Mouse (Mus musculus) left cerebral cortex, adult 2 months (tissue): ENCODE measurements around the gene Cog6. TPM values are rescaled to one million over a fixed set of nuclear protein-coding genes. Genes with fewer than 3 reads are reported as not detected.
"Not testable (repeated sequence)": the region's sequence is repeated elsewhere in the genome, so short reads cannot be mapped to it uniquely, and the experiment has no call there.

Source experiments
- DNase-seq, 2 experiments: peaks; one replicate each; pipeline ENCODE4 v3.0.0; 2021 to 2022; ENCODE audit warnings: low spot score in 2 of 2, mixed read lengths in 1 of 2; ENCODE audit errors: extremely low spot score in 1 of 2
- H3K27ac ChIP-seq: fragments of 200-600 bp; 2 replicates; pipeline ENCODE4 v1.8.1; 2022
- H3K4me3 ChIP-seq: fragments of 200-600 bp; 2 replicates; pipeline ENCODE4 v1.8.1; 2022
- CTCF ChIP-seq: fragments of 200-600 bp; IDR thresholded peaks from 2 replicates; pipeline ENCODE4 v1.8.1; 2022; ENCODE audit warnings: antibody characterized with exemption, mild to moderate bottlenecking, moderate library complexity
- intact Hi-C: fragments of 180-260 bp; cut with DNase I; formaldehyde crosslinking; loops from one replicate; pipeline ENCODE4 v1.15.1; 2025
- total RNA-seq, 2 experiments: library from RNA; stranded (reverse); gene quantifications; 2 replicates each; pipeline ENCODE4 v1.2.3; 2021

The Cog6 gene
- total RNA-seq, 2 experiments from 2014 or later, result 41.9 to 46.7 TPM

GRCm38 (mm10) chr3:53029046-53029445, 12.0 kb upstream of the Cog6 start:
- no peak overlapping the region for H3K27ac ChIP-seq
- peak; percentile 70 to 75 for DNase-seq
- peak; percentile 87 for TF ChIP-seq CTCF
- intact Hi-C loops, result loop anchor here (1.0 kb wide), 1 partner anchor 419 kb away; no protein-coding TSS in a partner anchor
- no peak overlapping the region for H3K4me3 ChIP-seq

- TF ChIP-seq CTCF, result no peak
- no peak for DNase-seq
- H3K4me3 ChIP-seq, result no peak overlapping the region
- intact Hi-C loops, result no loop called here
- H3K27ac ChIP-seq, result no peak overlapping the region
These were observed 10.3 kb upstream of the Cog6 start for GRCm38 (mm10) chr3:53027333-53027732.

- no peak for TF ChIP-seq CTCF
- intact Hi-C loops, result no loop called here
- Histone ChIP-seq H3K27ac (no peak overlapping the region), H3K4me3 (no peak overlapping the region)
- DNase-seq, result no peak
These were observed 9.6 kb downstream of the Cog6 start for GRCm38 (mm10) chr3:53007411-53007810.

- Histone ChIP-seq H3K4me3 (no peak overlapping the region), H3K27ac (no peak overlapping the region)
- TF ChIP-seq CTCF, result peak; percentile 76
- intact Hi-C loops, result loop anchor here (2.0 kb wide), 1 partner anchor 750 kb away; no protein-coding TSS in a partner anchor
- no peak for DNase-seq
These were observed 12.5 kb downstream of the Cog6 start for GRCm38 (mm10) chr3:53004406-53005114.

GRCm38 (mm10) chr3:53002076-53002475, 15.0 kb downstream of the Cog6 start:
- Histone ChIP-seq H3K27ac (no peak overlapping the region), H3K4me3 (no peak overlapping the region)
- TF ChIP-seq CTCF, result no peak
- no peak for DNase-seq
- intact Hi-C loops, result no loop called here

- H3K4me3 ChIP-seq, result no peak overlapping the region
- intact Hi-C loops, result no loop called here
- TF ChIP-seq CTCF, result no peak
- no peak for DNase-seq
- no peak overlapping the region for H3K27ac ChIP-seq
These were observed 17.0 kb downstream of the Cog6 start for GRCm38 (mm10) chr3:52999996-53000395.

- intact Hi-C loops, result no loop called here
- DNase-seq, result no peak
- H3K4me3 ChIP-seq, result no peak overlapping the region
- no peak for TF ChIP-seq CTCF
- H3K27ac ChIP-seq, result no peak overlapping the region
These were observed 17.9 kb downstream of the Cog6 start for GRCm38 (mm10) chr3:52999016-52999744.

- no peak for TF ChIP-seq CTCF
- H3K4me3 ChIP-seq, result no peak overlapping the region
- DNase-seq, result no peak
- intact Hi-C loops, result no loop called here
- H3K27ac ChIP-seq, result no peak overlapping the region
These were observed 19.7 kb downstream of the Cog6 start for GRCm38 (mm10) chr3:52997381-52997780.

- H3K27ac ChIP-seq, result no peak overlapping the region
- DNase-seq, result peak in 1 of 2 experiments; percentile 7
- TF ChIP-seq CTCF, result no peak
- intact Hi-C loops, result no loop called here
- H3K4me3 ChIP-seq, result no peak overlapping the region
These were observed 20.4 kb downstream of the Cog6 start for GRCm38 (mm10) chr3:52996635-52997034.

- H3K4me3 ChIP-seq, result no peak overlapping the region
- peak in 1 of 2 experiments; percentile 10 for DNase-seq
- intact Hi-C loops, result no loop called here
- TF ChIP-seq CTCF, result peak; percentile 57
- no peak overlapping the region for H3K27ac ChIP-seq
These were observed 22.4 kb downstream of the Cog6 start for GRCm38 (mm10) chr3:52994666-52995065.

- no peak for TF ChIP-seq CTCF
- no peak for DNase-seq
- no peak overlapping the region for H3K4me3 ChIP-seq
- intact Hi-C loops, result no loop called here
- no peak overlapping the region for H3K27ac ChIP-seq
These were observed 23.7 kb downstream of the Cog6 start for GRCm38 (mm10) chr3:52993296-52993695.

GRCm38 (mm10) chr3:52990041-52990737, 26.8 kb downstream of the Cog6 start:
- no peak; the same call in 1 of the 2 replicates for TF ChIP-seq CTCF
- DNase-seq, result no peak
- H3K4me3 ChIP-seq, result no peak overlapping the region
- no peak overlapping the region for H3K27ac ChIP-seq
- intact Hi-C loops, result no loop called here

GRCm38 (mm10) chr3:52985508-52985941, 31.5 kb downstream of the Cog6 start:
- intact Hi-C loops, result loop anchor here (10.0 kb wide), 1 partner anchor 1421 kb away; the partner anchor contains the start of gene Setd7
- H3K4me3 ChIP-seq, DNase-seq, H3K27ac ChIP-seq: not testable (repeated sequence)
